Mouse (Mus musculus) inflammation-experienced regulatory T-cells, adult 6 months (primary cell): ENCODE measurements around the gene Mrpl43. TPM values are rescaled to one million over a fixed set of nuclear protein-coding genes. Genes with fewer than 3 reads are reported as not detected.

Source experiments
- ATAC-seq: one replicate; pipeline ENCODE4 v1.8.0; 2017
- polyA plus RNA-seq, 3 experiments: library from polyadenylated mRNA; unstranded; fragments of 100-300 nt; shearing (Covaris generic); gene quantifications; one replicate each; pipeline ENCODE4 v1.2.1; 2017

Mrpl43 gene
- polyA plus RNA-seq, 3 experiments from 2014 or later, result 51.6 to 65.3 (median 55.9) TPM

GRCm38 (mm10) chr19:45005444-45005843, 798 bp downstream of the Mrpl43 start, which contains the start of gene Twnk:
Gene Twnk, plus strand, starts transcription at chr19:45005663.
- ATAC-seq, result no peak

- no peak for ATAC-seq
Measured at GRCm38 (mm10) chr19:45003740-45004516, 2.3 kb downstream of the Mrpl43 start.

- no peak for ATAC-seq
Measured at GRCm38 (mm10) chr19:45002301-45002700, 3.9 kb downstream of the Mrpl43 start.

- no peak for ATAC-seq
Measured at GRCm38 (mm10) chr19:44999647-45000046, 6.6 kb downstream of the Mrpl43 start.

GRCm38 (mm10) chr19:44997786-44998185, 8.5 kb downstream of the Mrpl43 start:
- no peak for ATAC-seq

GRCm38 (mm10) chr19:44992712-44993111, 13.5 kb downstream of the Mrpl43 start:
- no peak for ATAC-seq

- ATAC-seq, result no peak
Measured at GRCm38 (mm10) chr19:44992246-44992645, 14.0 kb downstream of the Mrpl43 start.

GRCm38 (mm10) chr19:44991031-44991430, 15.2 kb downstream of the Mrpl43 start:
- ATAC-seq, result no peak

GRCm38 (mm10) chr19:44989567-44990495, 16.4 kb downstream of the Mrpl43 start:
- no peak for ATAC-seq

- no peak for ATAC-seq
Measured at GRCm38 (mm10) chr19:44988831-44989566, 17.2 kb downstream of the Mrpl43 start, which contains the start of gene Sema4g. Gene Sema4g, plus strand, starts transcription at chr19:44989101.

- ATAC-seq, result no peak
Measured at GRCm38 (mm10) chr19:44988321-44988720, 17.9 kb downstream of the Mrpl43 start.

- no peak for ATAC-seq
Measured at GRCm38 (mm10) chr19:44987851-44988250, 18.4 kb downstream of the Mrpl43 start.

- ATAC-seq, result no peak
Measured at GRCm38 (mm10) chr19:44987004-44987403, 19.2 kb downstream of the Mrpl43 start.

GRCm38 (mm10) chr19:44985159-44985988, 20.9 kb downstream of the Mrpl43 start:
- ATAC-seq, result no peak

GRCm38 (mm10) chr19:44984420-44984819, 21.8 kb downstream of the Mrpl43 start:
- ATAC-seq, result no peak

- ATAC-seq, result no peak
Measured at GRCm38 (mm10) chr19:44983366-44983765, 22.9 kb downstream of the Mrpl43 start.

- ATAC-seq, result no peak
Measured at GRCm38 (mm10) chr19:44982477-44983115, 23.6 kb downstream of the Mrpl43 start.

GRCm38 (mm10) chr19:44980787-44981186, 25.5 kb downstream of the Mrpl43 start:
- ATAC-seq, result no peak

- no peak for ATAC-seq
Measured at GRCm38 (mm10) chr19:44977148-44977547, 29.1 kb downstream of the Mrpl43 start.

- ATAC-seq, result no peak
Measured at GRCm38 (mm10) chr19:44976636-44977035, 29.6 kb downstream of the Mrpl43 start.

- ATAC-seq, result no peak
Measured at GRCm38 (mm10) chr19:44968329-44968728, 37.9 kb downstream of the Mrpl43 start.
